Mouse (Mus musculus) urinary bladder, postnatal 36 days (tissue): Measurements from ENCODE around the gene Rnf224.

Source experiments
- DNase-seq, 2 experiments: peaks; one replicate each; pipeline ENCODE4 v3.0.0; 2022; ENCODE audit warnings: low spot score in 2 of 2, mixed read lengths in 1 of 2

The Rnf224 gene

GRCm38 (mm10) chr2:25227406-25227805 lies 9.2 kb downstream of the Rnf224 start:
- DNase-seq: no peak

DNA sequence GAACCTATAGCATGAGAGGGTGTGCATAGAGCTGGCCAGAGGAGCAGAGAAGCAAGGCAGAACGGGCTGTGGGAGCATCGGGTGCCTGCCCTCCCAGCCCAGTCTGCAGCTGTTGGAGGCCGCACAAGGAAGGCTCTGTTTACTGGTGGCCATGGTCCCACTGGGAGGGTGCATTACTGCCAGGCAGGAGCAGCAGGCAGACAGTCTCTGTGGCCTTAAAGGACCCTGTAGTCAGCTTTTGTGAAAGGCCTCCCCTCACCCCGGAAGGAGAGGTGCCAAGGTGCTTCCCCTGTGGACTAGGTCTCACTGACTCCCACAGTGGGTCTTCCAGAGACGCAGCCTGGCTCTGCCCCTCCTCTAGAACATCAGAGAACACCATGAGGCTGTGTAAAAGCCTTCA lies 9.7 kb downstream of the Rnf224 start:
- no peak for DNase-seq

DNA sequence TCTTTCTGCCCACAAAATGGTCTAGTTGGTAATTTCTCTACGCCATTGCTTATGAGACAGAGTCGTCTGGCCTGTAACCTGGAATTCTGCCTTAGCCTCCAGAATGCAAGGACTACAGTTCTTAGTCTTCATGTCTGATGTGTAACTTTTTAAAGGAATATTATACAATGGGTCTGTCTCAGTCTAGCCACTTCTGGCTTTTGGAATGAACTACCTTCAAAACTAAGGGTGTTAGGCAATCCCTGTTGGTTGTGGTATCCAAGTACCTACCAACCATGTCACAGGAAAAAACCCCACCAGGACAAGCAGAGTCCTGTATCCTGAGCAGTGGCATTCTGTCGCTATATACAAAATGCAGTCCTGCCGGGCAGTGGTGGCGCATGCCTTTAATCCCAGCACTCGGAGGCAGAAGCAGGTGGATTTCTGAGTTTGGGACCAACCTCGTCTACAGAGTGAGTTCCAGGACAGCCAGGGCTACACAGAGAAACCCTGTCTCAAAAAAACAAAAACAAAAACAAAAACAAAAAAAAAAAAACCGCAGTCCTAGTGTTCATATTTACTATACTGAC lies 10.7 kb downstream of the Rnf224 start:
- no peak for DNase-seq

DNA sequence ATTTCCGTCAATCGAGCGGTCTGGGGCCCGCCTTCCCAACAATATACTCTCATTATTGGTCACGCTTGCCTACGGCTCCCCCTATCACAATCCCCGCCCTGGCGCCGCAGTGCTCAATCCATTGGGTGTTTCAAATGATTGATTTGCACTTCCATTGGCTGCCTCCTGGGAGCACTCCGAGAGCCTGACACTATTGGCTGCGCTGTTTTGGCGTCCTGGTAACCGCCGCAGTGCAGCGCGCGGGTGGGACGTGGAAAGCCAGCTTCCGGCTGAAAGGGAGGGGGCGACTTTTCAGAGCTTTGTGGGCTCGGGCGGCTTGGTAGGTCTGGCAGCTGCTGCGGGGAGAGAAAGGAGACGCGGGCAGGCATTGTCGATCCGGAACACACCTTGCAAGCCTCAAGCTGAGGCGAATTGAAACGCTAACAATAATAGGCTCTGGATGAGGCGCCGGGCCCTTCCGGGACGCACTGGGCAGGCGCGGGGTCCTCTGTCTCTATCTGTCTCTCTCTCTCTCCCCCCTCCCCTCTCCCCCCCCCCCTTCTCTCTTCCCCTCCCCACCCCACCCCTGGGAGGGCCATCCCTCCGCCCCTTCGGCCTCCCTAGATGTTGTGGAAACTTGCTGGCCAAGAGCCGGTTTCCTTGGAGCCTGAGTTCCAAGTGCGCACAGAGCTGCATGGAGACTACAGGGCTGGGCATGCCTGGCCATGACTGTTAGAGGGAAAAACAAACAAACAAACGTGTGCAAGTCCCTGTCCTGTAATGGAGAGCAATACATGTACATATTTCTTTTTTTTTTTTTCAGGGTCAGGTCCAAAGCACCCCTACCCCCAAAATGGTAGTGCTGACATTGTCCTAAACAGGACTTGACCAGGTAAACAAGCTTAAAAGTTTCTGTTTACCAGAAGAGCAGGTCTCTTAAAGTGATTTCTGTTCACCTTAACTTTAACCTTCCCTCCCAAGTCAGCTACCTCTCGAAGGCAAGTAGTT lies 11.5 kb downstream of the Rnf224 start:
- DNase-seq: peak; percentile 94 to 98

- no peak for DNase-seq
These were observed 12.2 kb downstream of the Rnf224 start, which contains the start of gene Tubb4b for GRCm38 (mm10) chr2:25224492-25224765. Gene Tubb4b, minus strand, starts transcription at chr2:25224702.

- peak; percentile 82 to 87 for DNase-seq
These were observed 12.7 kb downstream of the Rnf224 start for GRCm38 (mm10) chr2:25223681-25224491.

- no peak for DNase-seq
These were observed 15.2 kb downstream of the Rnf224 start for GRCm38 (mm10) chr2:25221331-25221772.

GRCm38 (mm10) chr2:25218445-25218844 lies 18.1 kb downstream of the Rnf224 start, which contains the start of gene Fam166a:
Gene Fam166a, plus strand, starts transcription at chr2:25218745.
- DNase-seq: no peak

DNA sequence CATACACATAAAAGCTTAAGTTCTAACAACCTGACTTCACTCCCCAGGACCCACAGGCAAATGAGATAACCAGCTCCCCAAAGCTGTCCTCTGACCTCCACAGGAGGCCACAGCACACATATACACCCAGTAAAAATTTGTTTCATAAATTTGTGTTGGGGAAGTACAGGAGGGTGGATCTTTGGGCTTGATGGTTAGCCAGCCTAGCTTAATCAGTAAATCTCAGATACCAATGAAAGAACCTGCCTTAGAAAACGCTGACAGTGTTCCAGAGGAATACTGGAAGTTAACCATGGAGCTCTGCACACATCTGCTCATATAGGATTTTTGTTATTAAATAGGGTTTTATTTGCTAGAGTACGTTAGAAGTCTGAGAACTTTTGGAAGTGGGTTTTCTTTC lies 18.9 kb downstream of the Rnf224 start:
- DNase-seq: no peak

- no peak for DNase-seq
These were observed 22.1 kb downstream of the Rnf224 start, which contains the start of gene Stpg3 for GRCm38 (mm10) chr2:25214444-25214843. Gene Stpg3, minus strand, starts transcription at chr2:25214637.

DNA sequence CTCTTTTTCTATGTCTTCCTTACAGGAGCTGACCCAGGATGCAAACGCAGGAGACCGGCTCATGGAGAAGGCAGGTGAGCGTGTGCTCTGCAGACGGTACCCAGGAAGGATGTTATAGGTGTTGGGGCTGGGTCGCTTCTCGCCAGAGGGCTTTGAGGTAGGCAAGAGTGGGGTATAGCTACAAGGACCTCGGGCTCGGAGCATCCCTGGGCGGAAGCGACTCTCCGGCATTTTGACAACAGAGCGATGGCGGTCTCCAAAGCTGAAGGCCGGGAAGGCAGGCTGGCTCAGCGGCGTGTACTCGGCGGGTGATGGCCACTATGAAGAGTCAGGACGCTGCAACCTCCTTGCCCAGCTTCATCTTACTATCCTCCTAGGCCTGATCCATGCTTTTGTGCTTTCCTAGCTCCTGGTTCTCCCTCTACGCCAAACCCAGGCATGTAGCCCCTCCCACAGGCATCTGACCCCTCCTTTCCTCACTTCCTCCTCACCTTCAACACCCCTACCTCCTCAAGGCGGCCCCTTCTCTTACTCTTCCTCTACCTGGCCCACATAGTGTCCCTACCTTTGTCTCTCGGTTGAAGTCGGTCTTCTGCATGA lies 23.2 kb downstream of the Rnf224 start:
- DNase-seq: no peak

DNA sequence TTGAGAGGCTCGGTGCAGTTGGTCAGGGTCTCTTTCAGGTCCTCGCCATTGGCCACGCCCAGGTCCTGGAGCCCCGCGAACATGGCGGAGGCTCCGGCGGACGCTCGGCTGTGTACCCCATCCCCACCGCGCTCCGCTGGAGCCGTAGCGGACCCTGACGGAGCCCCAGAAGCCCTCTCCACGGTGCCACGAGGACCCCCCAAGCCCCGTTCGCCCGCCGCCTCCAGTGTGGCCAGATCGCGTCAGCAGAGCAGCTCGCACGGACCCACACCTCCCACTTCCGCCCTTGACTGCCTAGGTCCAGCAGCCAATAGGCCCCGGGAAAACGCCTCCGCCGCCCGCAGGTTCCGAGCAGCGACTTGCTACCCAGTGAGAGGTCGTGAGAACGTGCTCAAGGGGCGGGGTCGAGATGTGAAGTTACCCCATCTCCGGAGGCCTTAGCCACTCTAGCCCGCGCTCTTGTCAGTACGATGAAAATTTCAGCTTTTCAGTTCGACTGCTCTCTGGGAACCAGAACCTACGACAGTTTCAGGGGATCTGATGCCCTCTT lies 25.4 kb downstream of the Rnf224 start, which contains the start of gene Nelfb:
Nelfb (minus strand) TSS at position 369 of the 550 bp plus-strand sequence.
- DNase-seq: peak; percentile 89 to 92

- no peak for DNase-seq
These were observed 25.9 kb downstream of the Rnf224 start for GRCm38 (mm10) chr2:25210686-25211085.

DNA sequence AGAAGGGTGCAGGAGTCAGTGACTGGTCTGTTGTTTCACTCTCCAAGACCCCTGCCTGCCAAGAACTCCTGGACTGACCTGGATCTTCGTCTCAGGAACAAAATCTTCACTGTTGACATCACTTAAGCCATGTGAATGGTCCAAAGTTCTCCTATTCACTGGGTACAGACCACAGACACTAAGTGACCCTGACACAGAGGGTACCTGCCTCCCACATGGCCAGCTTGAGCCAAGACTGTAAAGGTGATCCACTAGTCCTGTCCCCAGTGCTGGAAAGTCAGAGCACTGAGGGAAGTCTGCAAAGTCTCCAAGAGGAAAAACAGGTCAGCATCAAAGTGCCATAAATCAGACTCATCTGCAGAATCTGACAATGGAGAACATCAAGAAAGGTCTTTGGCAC lies 29.0 kb downstream of the Rnf224 start:
- DNase-seq: no peak

- no peak for DNase-seq
These were observed 32.9 kb downstream of the Rnf224 start for GRCm38 (mm10) chr2:25203631-25204214.

GRCm38 (mm10) chr2:25200631-25201030 lies 36.0 kb downstream of the Rnf224 start:
- no peak for DNase-seq

- no peak for DNase-seq
These were observed 38.6 kb downstream of the Rnf224 start for GRCm38 (mm10) chr2:25197946-25198345.

DNA sequence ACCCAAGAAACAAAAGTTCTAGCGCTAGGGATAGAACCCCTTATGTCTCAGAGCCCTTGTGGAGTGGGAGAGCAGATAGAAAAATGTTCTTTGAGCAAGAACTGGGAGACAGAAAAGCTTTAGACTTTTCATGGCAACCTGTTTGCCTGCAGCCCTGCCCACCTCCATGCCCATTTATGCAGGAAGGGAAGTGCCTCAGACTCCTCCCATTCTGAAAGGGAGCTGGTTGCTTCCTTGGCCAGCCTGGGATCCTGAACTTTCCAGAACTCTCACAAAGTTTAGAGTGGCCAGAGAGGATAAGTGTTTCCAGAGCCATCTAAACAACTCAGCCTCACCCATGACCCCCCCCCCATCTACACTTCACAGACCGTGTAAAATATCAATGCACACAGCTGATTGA lies 39.4 kb downstream of the Rnf224 start:
- no peak for DNase-seq

GRCm38 (mm10) chr2:25196172-25196954 lies 40.2 kb downstream of the Rnf224 start, which contains the start of gene Tor4a:
Gene Tor4a, minus strand, starts transcription at chr2:25196886.
- DNase-seq: peak; percentile 79 to 83
